Mouse (Mus musculus): ENCODE data around the gene Pkd1. TPM values are rescaled to one million over a fixed set of nuclear protein-coding genes. Genes with fewer than 3 reads are reported as not detected.

Pkd1 gene
- total RNA-seq, 2 experiments from 2014 or later: 12.8 to 21.4 TPM

DNA sequence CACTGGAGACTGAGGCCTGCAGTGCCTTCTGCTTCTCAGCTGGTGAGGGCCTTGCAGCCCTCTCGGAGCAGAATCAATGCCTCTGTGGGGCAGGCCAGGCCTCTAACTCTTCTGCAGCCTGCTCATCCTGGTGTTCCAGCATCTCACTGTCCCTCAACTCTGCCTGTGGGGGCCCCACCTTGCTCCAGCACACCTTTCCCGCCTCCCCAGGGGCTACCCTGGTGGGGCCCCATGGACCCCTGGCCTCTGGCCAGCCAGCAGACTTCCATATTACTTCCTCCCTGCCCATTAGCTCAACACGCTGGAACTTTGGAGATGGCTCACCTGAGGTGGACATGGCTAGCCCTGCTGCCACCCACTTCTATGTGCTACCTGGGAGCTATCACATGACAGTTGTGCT lies 15.5 kb downstream of the Pkd1 start:
- DNase-seq (ENCODE audit: low spot score): no peak

DNA sequence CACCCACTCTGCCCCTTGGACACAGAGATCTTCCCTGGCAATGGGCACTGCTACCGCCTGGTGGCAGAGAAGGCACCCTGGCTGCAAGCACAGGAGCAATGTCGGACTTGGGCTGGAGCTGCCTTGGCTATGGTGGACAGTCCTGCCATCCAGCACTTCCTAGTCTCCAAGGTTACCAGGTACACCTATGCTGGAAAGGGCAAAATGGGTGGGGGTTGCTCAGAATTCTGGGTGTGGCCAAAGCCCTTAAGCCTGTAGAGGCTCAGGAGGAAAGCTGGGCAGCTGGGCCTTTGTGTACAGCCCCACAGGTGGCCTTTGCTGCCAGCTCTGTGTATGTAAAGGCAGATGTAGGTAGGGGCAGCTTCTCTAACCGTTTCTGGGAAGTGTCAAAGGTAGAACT lies 16.2 kb downstream of the Pkd1 start:
- DNase-seq (ENCODE audit: low spot score): no peak

DNA sequence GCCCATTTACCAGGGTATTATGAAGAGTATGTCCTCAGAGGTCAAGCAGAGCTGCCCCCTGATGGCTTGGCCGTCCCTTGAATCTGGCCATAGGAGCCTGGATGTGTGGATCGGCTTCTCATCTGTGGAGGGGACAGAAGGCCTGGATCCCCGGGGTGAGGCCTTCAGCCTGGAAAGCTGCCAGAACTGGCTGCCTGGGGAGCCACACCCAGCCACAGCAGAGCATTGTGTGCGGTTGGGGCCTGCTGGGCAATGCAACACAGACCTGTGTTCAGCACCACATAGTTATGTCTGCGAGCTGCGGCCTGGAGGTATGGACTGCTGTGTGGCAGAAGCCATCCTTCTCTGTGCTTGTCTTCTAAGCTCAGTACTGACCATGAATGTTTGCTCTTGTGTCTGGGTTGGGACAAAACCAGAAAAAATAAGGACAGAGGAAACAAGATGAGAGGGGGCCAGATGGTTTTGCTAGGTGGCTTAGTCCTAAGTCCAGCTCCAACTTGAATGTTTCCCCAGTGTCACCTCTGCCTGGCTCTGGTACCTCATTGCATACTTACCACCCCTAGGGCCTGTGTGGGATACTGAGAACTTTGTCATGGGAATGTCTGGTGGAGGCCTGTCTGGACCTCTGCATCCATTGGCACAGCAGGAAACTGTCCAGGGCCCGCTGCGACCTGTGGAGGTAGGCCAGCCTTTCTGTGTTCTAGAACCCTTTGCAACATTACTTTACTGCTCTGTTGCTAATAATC lies 17.6 kb downstream of the Pkd1 start:
- peak; percentile 43 for DNase-seq (ENCODE audit: low spot score)

DNA sequence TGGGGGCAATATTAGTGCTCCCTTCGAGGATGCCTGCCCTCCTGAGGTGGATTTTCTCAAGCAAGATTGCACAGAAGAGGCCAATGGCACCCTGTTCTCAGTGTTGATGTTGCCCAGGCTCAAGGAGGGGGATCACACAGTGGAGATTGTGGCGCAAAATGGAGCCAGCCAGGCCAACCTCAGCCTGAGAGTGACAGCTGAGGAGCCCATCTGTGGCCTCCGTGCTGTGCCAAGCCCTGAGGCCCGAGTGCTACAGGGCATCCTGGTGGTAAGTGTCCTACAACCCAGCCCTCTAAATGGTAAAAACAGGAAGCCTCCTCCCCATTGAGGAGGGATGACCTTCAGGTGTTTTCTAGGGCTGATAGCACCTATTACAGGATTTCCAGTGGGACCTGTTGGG lies 20.2 kb downstream of the Pkd1 start:
- no peak for DNase-seq (ENCODE audit: low spot score)

DNA sequence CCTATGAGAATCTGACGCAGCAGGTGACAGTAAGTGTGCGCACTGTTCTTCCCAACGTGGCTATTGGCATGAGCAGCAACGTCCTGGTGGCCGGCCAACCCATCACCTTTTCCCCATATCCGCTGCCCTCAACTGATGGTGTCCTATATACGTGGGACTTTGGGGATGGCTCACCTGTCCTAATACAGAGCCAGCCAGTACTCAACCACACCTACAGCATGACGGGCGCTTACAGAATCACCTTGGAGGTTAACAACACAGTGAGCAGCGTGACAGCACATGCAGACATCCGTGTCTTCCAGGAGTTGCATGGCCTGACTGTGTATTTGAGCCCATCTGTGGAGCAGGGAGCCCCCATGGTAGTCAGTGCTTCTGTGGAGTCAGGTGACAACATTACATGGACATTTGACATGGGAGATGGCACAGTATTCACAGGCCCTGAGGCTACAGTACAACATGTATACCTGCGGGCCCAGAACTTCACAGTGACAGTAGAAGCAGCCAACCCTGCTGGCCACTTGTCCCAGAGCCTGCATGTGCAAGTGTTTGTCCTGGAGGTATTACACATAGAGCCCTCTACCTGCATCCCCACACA lies 23.1 kb downstream of the Pkd1 start:
- DNase-seq (ENCODE audit: low spot score): no peak

DNA sequence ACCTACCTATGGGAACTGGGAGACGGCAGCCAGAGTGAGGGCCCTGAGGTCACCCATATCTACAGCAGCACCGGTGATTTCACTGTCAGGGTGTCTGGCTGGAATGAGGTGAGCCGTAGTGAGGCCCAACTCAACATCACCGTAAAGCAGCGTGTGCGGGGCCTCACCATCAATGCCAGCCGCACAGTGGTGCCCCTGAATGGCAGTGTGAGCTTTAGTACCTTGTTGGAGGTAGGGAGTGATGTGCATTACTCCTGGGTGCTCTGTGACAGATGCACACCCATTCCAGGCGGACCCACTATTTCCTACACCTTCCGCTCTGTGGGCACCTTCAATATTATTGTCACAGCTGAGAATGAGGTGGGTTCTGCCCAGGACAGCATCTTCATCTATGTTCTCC lies 24.2 kb downstream of the Pkd1 start:
- DNase-seq (ENCODE audit: low spot score): no peak

DNA sequence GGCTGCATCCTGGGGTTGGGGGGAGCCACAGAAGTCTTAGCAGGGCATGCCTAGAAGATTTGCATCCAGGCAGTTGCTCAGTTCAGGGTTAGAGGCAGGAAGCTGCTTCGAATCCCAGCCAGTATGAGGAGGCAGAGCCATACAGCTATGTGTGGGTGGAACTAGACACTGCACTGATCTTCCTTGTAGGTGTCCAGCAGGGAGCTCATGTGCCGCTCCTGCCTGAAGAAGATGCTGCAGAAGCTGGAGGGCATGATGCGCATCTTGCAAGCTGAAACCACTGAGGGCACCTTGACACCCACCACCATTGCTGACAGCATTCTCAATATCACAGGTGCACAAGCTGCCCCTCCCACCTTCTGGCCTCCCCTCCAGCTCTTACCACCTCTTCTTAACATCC lies 29.9 kb downstream of the Pkd1 start:
- DNase-seq (ENCODE audit: low spot score): no peak

DNA sequence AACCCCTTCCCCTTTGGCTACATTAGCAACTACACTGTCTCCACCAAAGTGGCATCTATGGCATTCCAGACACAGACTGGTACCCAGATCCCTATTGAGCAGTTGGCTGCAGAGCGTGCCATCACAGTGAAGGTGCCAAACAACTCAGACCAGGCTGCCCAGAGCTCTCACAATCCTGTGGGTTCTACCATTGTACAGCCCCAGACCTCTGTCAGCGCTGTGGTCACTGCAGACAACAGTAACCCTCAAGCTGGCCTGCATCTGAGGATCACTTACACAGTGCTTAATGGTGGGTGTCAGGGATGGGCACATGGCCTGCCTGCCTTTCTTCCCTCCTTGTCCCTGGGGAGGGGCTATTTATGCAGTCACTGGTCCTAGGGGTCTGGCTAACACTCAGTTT lies 30.7 kb downstream of the Pkd1 start:
- DNase-seq (ENCODE audit: low spot score): no peak

DNA sequence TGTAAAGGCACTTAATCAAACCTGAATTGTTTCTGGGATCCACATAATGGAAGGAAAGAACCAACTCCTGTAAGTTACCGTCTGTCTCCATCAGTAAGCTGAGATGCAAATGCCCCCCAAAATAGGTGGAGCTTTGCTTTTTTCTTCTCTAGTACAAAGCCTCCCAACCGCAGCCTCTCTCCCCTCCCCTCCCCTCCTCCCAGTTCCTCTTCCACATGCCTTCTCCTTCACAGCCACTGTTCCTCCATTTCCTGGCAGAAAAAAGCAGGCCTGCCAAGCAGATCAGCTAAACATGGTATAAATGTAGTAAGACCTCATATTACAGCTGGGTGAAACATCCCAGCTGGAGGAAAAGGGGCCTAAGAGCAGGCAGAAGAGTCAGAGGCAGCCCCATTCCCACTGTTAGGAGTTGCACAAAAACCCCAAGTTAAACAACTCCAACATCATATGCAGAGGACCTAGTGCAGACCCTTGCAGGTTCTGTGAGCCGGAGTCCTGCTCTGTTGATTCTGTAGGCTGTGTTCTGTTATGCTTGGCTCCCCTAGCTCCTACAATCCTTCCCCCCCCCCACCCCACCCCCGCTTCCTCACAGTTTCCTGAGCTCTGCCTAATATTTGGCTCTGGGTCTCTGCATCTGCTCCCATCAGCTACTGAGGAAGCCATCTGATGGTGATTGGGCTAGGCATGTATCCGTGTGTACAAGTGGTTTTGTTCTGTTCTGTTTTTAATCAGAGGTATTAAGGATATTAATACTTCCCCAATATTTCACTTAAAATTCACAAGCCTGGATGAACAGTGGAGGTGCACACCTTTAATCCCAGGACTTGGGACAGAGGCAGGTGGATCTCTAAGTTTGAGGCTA lies 34.2 kb downstream of the Pkd1 start:
- DNase-seq (ENCODE audit: low spot score): no peak

DNA sequence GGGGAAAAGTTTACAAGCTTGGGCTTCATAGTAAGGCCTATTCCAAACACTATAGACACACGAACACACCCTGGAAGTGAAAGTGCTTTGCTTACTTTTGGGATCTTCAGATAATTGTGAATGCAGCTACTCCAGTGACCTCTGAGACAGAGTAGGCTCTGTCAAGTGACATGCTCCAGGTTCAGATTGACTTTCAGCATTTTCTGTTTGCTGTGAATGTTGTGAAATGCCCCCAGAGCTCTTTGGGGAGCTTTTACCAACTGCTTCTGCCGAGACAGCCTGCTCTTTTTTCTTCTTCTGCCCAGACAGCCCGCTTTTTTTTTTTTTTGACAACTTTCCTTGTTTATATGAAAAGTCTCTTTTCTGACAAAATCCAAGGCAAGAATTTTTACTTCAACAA lies 34.9 kb downstream of the Pkd1 start:
- DNase-seq (ENCODE audit: low spot score): no peak

DNA sequence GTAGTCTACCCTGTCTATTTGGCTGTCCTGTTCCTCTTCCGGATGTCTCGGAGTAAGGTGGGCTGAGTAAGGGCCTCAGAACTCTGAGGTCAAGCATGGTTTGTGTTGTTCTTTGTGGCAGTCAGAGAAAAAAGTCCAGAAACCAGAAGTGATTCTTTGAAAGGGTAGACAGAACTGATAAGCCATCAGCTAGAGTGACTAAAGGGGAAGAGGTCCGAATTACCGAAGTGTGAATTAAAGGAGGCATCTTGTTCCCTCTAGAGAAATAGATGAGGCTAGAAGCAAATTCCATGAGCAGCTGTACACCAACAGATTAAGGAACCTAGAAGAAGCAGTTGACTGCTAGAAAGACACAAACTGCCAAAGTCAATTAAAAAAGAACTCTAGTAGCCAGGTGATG lies 36.9 kb downstream of the Pkd1 start:
- DNase-seq (ENCODE audit: low spot score): no peak

DNA sequence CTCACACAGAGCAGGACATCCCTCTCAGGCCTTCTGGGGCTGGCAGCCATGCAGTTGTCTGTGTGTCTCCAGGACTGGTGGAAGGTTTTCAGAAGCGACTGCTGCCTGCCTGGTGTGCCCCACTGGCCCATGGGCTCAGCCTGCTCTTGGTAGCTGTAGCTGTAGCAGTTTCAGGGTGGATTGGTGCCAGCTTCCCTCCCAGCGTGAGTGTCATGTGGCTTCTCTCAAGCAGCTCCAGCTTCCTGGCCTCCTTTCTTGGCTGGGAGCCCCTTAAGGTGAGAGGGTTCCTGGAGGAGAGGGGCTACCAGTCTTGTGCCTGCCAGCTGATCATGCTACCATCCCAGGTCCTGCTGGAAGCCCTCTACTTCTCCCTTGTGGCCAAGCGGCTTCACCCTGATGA lies 41.3 kb downstream of the Pkd1 start:
- peak; percentile 36 for DNase-seq (ENCODE audit: low spot score)

DNA sequence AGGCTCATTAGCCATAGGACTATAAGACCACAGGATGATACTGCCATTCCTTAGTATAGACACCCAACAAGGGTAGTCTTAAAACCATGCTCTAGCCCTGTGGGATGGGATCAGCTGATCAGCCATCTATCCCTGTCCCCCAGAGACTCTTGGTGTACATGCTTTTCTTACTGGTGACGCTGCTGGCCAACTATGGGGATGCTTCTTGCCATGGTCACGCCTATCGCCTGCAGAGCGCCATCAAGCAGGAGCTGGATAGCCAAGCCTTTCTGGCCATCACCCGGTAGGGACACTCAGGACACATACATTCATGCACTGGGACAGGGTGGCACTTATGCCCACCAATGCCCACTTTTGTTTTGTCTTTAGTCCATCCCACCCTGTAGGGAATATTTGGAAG lies 42.1 kb downstream of the Pkd1 start:
- DNase-seq (ENCODE audit: low spot score): no peak

DNA sequence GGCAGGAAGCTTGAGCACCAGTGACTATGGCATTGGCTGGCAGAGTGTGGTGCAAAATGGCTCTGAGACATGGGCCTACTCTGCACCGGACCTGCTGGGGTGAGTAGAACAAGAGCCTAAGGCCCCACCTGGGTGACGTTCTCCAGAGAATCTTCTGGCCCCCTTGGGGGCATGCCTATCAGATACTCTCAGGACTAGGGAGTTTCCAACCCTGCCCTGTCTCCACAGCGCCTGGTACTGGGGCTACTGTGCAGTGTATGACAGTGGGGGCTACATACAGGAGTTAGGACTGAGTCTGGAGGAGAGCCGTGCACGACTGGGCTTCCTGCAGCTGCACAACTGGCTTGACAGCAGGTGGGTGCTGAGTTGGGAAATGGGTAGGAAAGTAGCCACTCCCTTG lies 43.6 kb downstream of the Pkd1 start:
- DNase-seq (ENCODE audit: low spot score): no peak

DNA sequence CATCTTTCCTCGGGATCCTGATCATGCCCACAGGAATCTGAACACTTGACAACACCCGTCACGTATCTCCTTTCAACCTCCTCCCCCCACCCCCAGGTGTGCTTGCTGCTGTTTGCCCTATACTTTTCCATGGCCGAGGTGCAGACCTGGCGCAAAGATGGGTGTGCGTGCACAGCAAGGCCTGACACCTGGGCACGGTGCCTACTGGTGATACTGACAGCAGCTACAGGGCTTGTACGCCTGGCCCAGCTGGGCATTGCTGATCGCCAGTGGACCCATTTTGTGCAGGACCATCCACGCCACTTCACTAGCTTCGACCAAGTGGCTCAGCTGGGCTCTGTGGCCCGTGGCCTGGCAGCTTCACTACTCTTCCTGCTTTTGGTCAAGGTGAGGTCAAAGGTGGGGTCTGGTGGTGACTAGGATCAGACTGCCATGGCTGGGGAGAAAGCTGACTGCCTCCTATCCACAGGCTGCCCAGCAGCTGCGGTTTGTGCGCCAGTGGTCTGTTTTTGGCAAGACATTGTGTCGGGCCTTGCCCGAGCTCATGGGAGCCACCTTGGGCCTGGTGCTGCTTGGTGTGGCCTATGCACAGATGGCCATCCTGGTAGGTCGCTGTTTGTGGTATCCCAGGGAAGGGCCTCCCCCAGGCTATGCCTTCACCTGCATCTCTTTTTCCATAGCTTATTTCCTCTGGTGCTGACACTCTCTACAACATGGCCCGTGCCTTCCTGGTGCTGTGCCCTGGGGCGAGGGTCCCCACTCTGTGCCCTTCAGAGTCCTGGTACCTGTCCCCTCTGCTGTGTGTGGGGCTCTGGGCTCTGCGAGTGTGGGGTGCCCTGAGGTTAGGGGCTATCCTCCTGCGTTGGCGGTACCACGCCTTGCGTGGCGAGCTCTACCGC lies 44.6 kb downstream of the Pkd1 start:
- DNase-seq (ENCODE audit: low spot score): no peak

DNA sequence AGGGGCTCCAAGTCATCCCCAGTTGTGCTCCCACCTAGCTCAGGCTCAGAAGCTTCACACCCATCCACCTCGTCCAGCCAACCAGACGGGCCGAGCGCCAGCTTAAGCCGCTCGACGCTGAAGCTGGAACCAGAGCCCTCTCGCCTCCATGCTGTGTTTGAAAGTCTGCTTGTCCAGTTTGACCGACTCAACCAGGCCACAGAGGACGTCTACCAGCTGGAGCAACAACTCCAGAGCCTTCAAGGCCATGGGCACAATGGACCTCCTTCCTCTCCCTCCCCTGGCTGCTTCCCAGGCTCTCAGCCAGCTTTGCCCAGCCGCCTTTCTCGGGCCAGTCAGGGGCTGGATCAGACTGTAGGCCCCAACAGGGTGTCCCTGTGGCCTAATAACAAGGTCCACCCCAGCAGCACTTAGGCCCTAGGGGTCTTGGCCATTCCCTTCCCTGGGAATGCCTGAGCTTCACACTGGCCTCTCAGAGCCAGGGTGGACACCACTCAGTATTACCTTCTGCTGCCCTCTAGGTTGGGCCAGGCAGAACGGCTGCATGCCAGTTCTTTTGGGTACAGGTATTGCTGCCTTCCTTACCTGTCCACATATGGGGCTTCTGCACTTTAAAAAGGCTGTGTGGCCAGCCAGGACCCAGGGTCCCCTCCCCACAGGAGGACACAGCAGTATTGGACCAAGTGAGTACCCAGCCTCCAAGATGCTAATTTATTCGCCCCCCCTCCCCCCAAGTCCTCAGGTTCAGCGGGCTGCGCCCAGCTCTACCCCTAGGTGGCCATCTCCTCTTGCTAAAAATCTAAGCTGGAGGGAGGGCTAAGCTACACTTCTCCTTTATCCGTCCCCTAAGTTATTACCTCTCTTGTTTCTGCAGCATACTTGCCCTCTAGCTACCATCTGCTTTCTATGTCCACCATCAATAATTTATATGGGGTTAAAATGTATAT lies 45.8 kb downstream of the Pkd1 start:
- no peak for DNase-seq (ENCODE audit: low spot score)

DNA sequence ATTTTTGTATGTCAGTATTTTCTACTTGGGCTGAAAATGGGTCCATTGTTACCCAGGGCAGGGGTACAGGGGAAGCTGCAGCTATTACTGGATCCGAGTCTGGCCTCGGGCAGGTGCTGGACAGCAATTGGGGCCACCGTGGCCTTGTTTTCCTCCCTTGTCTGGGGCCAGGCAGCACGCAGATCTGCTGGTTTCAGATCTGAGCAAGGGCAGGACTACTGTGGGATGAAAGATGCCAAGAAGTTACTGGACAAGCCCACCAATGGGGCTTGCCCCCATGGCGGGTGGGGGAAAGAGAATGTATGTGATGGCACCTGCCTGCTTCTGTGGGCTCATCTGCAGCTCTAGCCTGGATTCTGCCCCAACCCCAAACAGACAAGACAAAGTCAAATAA lies 46.4 kb downstream of the Pkd1 start:
- no peak for DNase-seq (ENCODE audit: low spot score)

DNA sequence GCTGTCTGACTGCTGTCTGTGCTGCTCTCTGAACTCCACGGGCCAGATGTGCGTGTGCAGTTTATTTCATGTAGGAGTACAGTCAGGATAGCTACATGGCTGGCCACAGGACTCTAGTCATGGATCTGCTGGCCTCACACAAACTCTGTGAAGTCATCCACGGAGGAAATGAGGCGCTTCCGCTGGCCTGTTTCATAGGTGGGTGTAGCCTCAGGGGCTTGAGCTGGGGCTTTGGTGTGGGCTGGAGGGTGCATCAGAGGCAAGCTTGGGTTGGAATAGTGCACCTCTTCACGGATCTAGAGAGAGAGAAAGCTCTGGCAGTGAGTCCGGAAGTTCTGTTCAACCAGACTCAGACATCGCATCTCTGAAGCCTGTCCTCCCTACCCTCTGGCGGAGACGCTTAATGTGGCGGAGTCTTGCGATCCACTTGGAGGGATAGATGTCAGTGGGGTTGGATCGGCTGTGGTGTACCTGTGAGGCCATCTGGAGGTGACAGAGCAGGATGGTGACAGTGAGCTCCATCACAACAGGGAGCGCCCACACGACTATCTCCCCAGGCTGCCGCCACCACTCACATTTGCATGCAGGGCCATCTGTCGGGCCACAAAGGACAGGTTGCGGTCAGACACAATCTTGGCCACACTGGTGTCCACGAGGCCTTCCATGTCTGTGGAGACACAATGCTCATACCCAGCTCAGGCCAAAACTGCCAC lies 47.0 kb downstream of the Pkd1 start:
- DNase-seq (ENCODE audit: low spot score): no peak

DNA sequence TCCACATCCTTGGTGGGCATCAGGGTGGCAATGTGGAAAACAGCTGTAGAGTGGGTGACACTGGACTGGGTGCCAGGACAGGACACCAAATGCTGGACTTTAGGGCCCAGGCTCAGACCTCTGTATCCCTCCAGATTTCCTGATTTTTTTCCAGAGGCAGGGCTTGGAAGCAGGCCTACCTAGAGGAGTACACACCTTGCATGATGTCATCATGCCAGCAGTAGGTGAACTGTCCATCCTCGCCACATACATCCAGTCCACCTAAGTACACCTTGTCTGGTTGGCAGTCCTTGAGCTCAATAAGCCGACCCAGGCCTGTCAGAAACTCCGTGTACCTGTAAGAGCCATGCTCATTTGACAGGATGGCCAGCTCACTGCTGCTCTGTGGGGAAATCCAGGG lies 48.4 kb downstream of the Pkd1 start:
- no peak for DNase-seq (ENCODE audit: low spot score)

DNA sequence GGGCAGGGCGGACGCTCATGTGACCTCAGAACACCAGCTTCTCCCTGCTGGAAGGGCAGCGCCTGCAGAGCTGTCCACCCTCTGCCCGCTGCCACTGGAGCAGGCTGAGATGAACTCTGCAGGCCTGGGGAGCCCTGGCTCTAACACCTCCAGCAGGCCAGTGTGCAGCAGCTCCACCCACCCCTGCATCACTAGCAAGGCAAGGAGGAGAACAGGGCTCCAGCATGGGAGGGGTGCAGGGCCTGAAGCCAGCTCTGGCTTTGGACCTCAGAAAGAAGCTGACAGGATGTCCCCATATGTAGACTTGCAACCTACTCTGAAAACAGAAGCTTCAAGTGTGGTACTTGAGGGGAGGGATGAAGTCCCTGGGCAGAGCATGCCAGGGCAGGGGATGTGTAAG lies 50.9 kb downstream of the Pkd1 start:
- DNase-seq (ENCODE audit: low spot score): no peak

All from gastrocnemius, adult 18-20 months (tissue).